In the genomic region with DNA sequence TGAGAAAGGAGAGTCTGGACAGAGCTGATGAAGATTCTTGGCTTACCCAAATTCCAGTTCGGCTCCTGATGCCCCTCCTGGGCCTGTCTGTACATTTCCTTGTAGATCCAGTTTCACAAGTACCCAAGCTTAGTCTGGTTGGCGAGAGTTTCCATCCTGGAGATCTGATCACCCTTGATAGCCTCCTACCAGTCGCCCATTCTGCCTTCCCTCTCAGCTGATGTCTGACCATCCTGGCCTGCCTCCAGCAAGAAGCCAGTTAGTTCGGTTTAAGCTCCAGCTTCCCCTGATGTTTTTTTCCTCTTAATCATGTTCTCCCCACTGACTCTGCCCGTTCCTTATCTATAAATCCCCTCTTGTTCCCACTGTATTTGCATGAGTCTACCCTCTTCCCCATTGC, we compare ENCODE assay signal across 15 mouse cellular contexts. TPM values are rescaled to one million over a fixed set of nuclear protein-coding genes. Genes with fewer than 3 reads are reported as not detected.
DNase-seq lines count a peak whose midpoint lies in the region; ATAC-seq lines count a peak whose summit lies in the region.
"Had no signal": no experiment of that assay in that cellular context is flagged by ENCODE, and none has a peak within 500 bp of the region (broad histone marks: within the 10 kb centered on the region; RNA-seq: fewer than 3 reads in every experiment).

No protein-coding gene starts in this region.

- no peak overlapping the region for H3K4me3 ChIP-seq in intestine, embryonic 15.5 days (replicated peaks)
- no peak overlapping the region for H3K4me3 ChIP-seq in intestine, embryonic 16.5 days (ENCODE audit: low read length)
- H3K4me3 ChIP-seq in midbrain, embryonic 14.5 days (replicated peaks; ENCODE audit: low read depth, low read length), result no peak overlapping the region
- no peak overlapping the region for H3K4me3 ChIP-seq in midbrain, embryonic 15.5 days
- no peak overlapping the region for H3K4me3 ChIP-seq in embryonic facial prominence, embryonic 15.5 days (replicated peaks)
- H3K4me3 ChIP-seq: liver, embryonic 13.5 days had no signal

- peaks cover 21% of the 10 kb centered on the region for H3K4me1 ChIP-seq in intestine, embryonic 15.5 days (replicated peaks)
- H3K4me1 ChIP-seq in intestine, embryonic 16.5 days (ENCODE audit: control insufficient read depth, insufficient read depth, low read length), result peaks cover 19% of the 10 kb centered on the region
- 0 out of 2 replicates have a peak, but pooled peaks cover 3% of the 10 kb centered on the region for H3K4me1 ChIP-seq in midbrain, embryonic 14.5 days (ENCODE audit: control insufficient read depth, insufficient read depth, low read length)
- H3K4me1 ChIP-seq in midbrain, embryonic 15.5 days, result no peaks in the 10 kb centered on the region; the same call in 1 of the 2 replicates
- H3K4me1 ChIP-seq in embryonic facial prominence, embryonic 15.5 days, result peaks cover 36% of the 10 kb centered on the region

- no peak for DNase-seq in midbrain, embryonic 14.5 days
- DNase-seq in adrenal gland, adult 18-20 months (ENCODE audit: low spot score in 2 of 2), result no peak
- DNase-seq: cerebellum, adult 11 months; forebrain, postnatal 0 days; gastrocnemius, postnatal 14 days; heart, postnatal 36 days; kidney, adult 8-10 months; liver, embryonic 13.5 days; thymus, adult 2 months had no signal

- H3K9me3 ChIP-seq in intestine, embryonic 15.5 days, result no peaks in the 10 kb centered on the region
- no peaks in the 10 kb centered on the region for H3K9me3 ChIP-seq in intestine, embryonic 16.5 days (ENCODE audit: control insufficient read depth, low read length)
- no peaks in the 10 kb centered on the region for H3K9me3 ChIP-seq in midbrain, embryonic 14.5 days (ENCODE audit: control insufficient read depth, low read length)
- H3K9me3 ChIP-seq in midbrain, embryonic 15.5 days, result no peaks in the 10 kb centered on the region
- no peaks in the 10 kb centered on the region for H3K9me3 ChIP-seq in embryonic facial prominence, embryonic 15.5 days (replicated peaks)
- H3K9me3 ChIP-seq: liver, embryonic 13.5 days had no signal

- no peaks in the 10 kb centered on the region for H3K36me3 ChIP-seq in intestine, embryonic 15.5 days
- H3K36me3 ChIP-seq in intestine, embryonic 16.5 days (ENCODE audit: control insufficient read depth, insufficient read depth, low read length), result no peaks in the 10 kb centered on the region
- H3K36me3 ChIP-seq in midbrain, embryonic 14.5 days (ENCODE audit: control insufficient read depth, insufficient read depth, low read length), result no peaks in the 10 kb centered on the region
- H3K36me3 ChIP-seq in midbrain, embryonic 15.5 days (replicated peaks), result no peaks in the 10 kb centered on the region
- no peaks in the 10 kb centered on the region for H3K36me3 ChIP-seq in embryonic facial prominence, embryonic 15.5 days
- H3K36me3 ChIP-seq: liver, embryonic 13.5 days had no signal

- ATAC-seq in intestine, embryonic 15.5 days, result no peak
- no peak for ATAC-seq in intestine, embryonic 16.5 days
- ATAC-seq in midbrain, embryonic 14.5 days (ENCODE audit: low FRiP score, low TSS enrichment), result no peak
- ATAC-seq in midbrain, embryonic 15.5 days (replicated peaks), result no peak
- ATAC-seq in embryonic facial prominence, embryonic 15.5 days (ENCODE audit: insufficient number of reproducible peaks, low FRiP score, low TSS enrichment, low read depth), result no peak
- no peak for ATAC-seq in megakaryocyte-erythroid progenitor cell, adult 5-6 weeks (replicated peaks; ENCODE audit: low FRiP score, low TSS enrichment, poor library complexity, severe bottlenecking)
- ATAC-seq: forebrain, postnatal 0 days had no signal

- 0 out of 2 replicates have a peak overlapping the region, but pooled peaks have one; percentile 7 for H3K27ac ChIP-seq in intestine, embryonic 15.5 days
- no peak overlapping the region for H3K27ac ChIP-seq in intestine, embryonic 16.5 days (ENCODE audit: low read length)
- 0 out of 2 replicates have a peak overlapping the region, but pooled peaks have one; percentile 22 for H3K27ac ChIP-seq in midbrain, embryonic 14.5 days (replicated peaks; ENCODE audit: low read depth, low read length)
- no peak overlapping the region for H3K27ac ChIP-seq in midbrain, embryonic 15.5 days
- H3K27ac ChIP-seq in embryonic facial prominence, embryonic 15.5 days (replicated peaks), result peak overlapping the region; percentile 69
- H3K27ac ChIP-seq: macrophage had no signal

- no peak overlapping the region for H3K4me2 ChIP-seq in intestine, embryonic 15.5 days (replicated peaks)
- no peak overlapping the region for H3K4me2 ChIP-seq in intestine, embryonic 16.5 days (ENCODE audit: low read depth, low read length)
- no peak overlapping the region for H3K4me2 ChIP-seq in midbrain, embryonic 14.5 days (ENCODE audit: low read length)
- no peak overlapping the region for H3K4me2 ChIP-seq in midbrain, embryonic 15.5 days
- H3K4me2 ChIP-seq in embryonic facial prominence, embryonic 15.5 days (replicated peaks), result no peak overlapping the region
- H3K4me2 ChIP-seq: liver, embryonic 13.5 days had no signal

- H3K9ac ChIP-seq in intestine, embryonic 15.5 days, result no peak overlapping the region
- H3K9ac ChIP-seq in intestine, embryonic 16.5 days (ENCODE audit: low read depth, low read length), result no peak overlapping the region
- no peak overlapping the region for H3K9ac ChIP-seq in midbrain, embryonic 14.5 days (replicated peaks; ENCODE audit: low read length)
- H3K9ac ChIP-seq in midbrain, embryonic 15.5 days, result no peak overlapping the region
- no peak overlapping the region for H3K9ac ChIP-seq in embryonic facial prominence, embryonic 15.5 days
- H3K9ac ChIP-seq: forebrain, postnatal 0 days; liver, embryonic 13.5 days had no signal

- no peaks in the 10 kb centered on the region for H3K27me3 ChIP-seq in intestine, embryonic 15.5 days (replicated peaks)
- no peaks in the 10 kb centered on the region for H3K27me3 ChIP-seq in intestine, embryonic 16.5 days (replicated peaks; ENCODE audit: control insufficient read depth, insufficient read depth, low read length)
- H3K27me3 ChIP-seq in midbrain, embryonic 14.5 days (ENCODE audit: control insufficient read depth, insufficient read depth, low read length), result no peaks in the 10 kb centered on the region
- H3K27me3 ChIP-seq in midbrain, embryonic 15.5 days (replicated peaks), result no peaks in the 10 kb centered on the region
- no peaks in the 10 kb centered on the region for H3K27me3 ChIP-seq in embryonic facial prominence, embryonic 15.5 days

- WGBS in intestine, embryonic 15.5 days, result 47% methylated on average over 5 of the region's 5 CpGs
- WGBS in intestine, embryonic 16.5 days, result 55% methylated on average over 5 of the region's 5 CpGs
- 70% methylated on average over 5 of the region's 5 CpGs for WGBS in midbrain, embryonic 14.5 days
- WGBS in midbrain, embryonic 15.5 days, result 62% methylated on average over 5 of the region's 5 CpGs
- WGBS in embryonic facial prominence, embryonic 15.5 days, result 37% methylated on average over 5 of the region's 5 CpGs

RNA-seq across cellular contexts. Expression of a gene that starts 32.4 kb away (rescaled TPM):
- polyA plus RNA-seq in intestine, embryonic 15.5 days (2015; fragmentation: Nextera tagmentation; extraction: Ambion mirVana), result 22.8 and 23.5 TPM in 2 replicates
- polyA plus RNA-seq in intestine, embryonic 16.5 days (2015; fragmentation: Nextera tagmentation; extraction: Ambion mirVana), result 20.1 and 20.3 TPM in 2 replicates
- polyA plus RNA-seq in midbrain, embryonic 14.5 days (2014; fragmentation: Nextera tagmentation; extraction: Ambion mirVana), result 28.3 and 35.7 TPM in 2 replicates
- polyA plus RNA-seq in midbrain, embryonic 15.5 days (2015; fragmentation: Nextera tagmentation; extraction: Ambion mirVana), result 40.1 and 42.2 TPM in 2 replicates
- 37.3 and 43.6 TPM in 2 replicates for polyA plus RNA-seq in embryonic facial prominence, embryonic 15.5 days (2015; fragmentation: Nextera tagmentation; extraction: Ambion mirVana)
- total RNA-seq in megakaryocyte-erythroid progenitor cell, adult 5-6 weeks (2014; fragmentation: Nextera tagmentation), result 28.5 and 38.2 TPM in 2 replicates
- total RNA-seq in megakaryocyte-erythroid progenitor cell, adult 5-6 weeks (2017), result 2.8 and 7.4 TPM in 2 replicates
- total RNA-seq in adrenal gland, adult 18-20 months (2021), result 10 to 100 TPM; 16.0 to 17.5 TPM

RNA-seq across cellular contexts. Expression of a gene that starts 45.2 kb away (rescaled TPM):
- polyA plus RNA-seq in intestine, embryonic 15.5 days (2015; fragmentation: Nextera tagmentation; extraction: Ambion mirVana), result 3.5 and 3.8 TPM in 2 replicates
- 2.2 and 2.3 TPM in 2 replicates for polyA plus RNA-seq in intestine, embryonic 16.5 days (2015; fragmentation: Nextera tagmentation; extraction: Ambion mirVana)
- polyA plus RNA-seq in midbrain, embryonic 14.5 days (2014; fragmentation: Nextera tagmentation; extraction: Ambion mirVana), result 22.4 and 27.3 TPM in 2 replicates
- 21.3 and 21.5 TPM in 2 replicates for polyA plus RNA-seq in midbrain, embryonic 15.5 days (2015; fragmentation: Nextera tagmentation; extraction: Ambion mirVana)
- 9.1 and 10.6 TPM in 2 replicates for polyA plus RNA-seq in embryonic facial prominence, embryonic 15.5 days (2015; fragmentation: Nextera tagmentation; extraction: Ambion mirVana)
- 0.54 and 0.79 TPM in 2 replicates for total RNA-seq in megakaryocyte-erythroid progenitor cell, adult 5-6 weeks (2014; fragmentation: Nextera tagmentation)
- 0.38 TPM in 1 of 2 replicates, not detected in the other for total RNA-seq in megakaryocyte-erythroid progenitor cell, adult 5-6 weeks (2017)
- 1 to 10 TPM; 4.5 to 8.8 TPM for total RNA-seq in adrenal gland, adult 18-20 months (2021)

Comparison
In these comparisons a context has a peak if more than half of its experiments do, and no peak if none do; other contexts are left out.
1. H3K27ac ChIP-seq: peak in intestine, embryonic 15.5 days (single experiment), midbrain, embryonic 14.5 days (single experiment) and embryonic facial prominence, embryonic 15.5 days (single experiment); none in intestine, embryonic 16.5 days (single experiment) and midbrain, embryonic 15.5 days (single experiment).